Mouse (Mus musculus) lung, adult 18-20 months (tissue): ENCODE measurements around the gene Adamts10.

Experiments used
- DNase-seq, 2 experiments: peaks; one replicate each; pipeline ENCODE4 v3.0.0; 2022; ENCODE audit warnings: mixed read lengths in 2 of 2

Adamts10 gene

GRCm38 (mm10) chr17:33523918-33524755, at the start of gene Adamts10:
TSS of gene Adamts10 (plus strand) at chr17:33524204.
- DNase-seq: peak; percentile 81 to 87

DNA sequence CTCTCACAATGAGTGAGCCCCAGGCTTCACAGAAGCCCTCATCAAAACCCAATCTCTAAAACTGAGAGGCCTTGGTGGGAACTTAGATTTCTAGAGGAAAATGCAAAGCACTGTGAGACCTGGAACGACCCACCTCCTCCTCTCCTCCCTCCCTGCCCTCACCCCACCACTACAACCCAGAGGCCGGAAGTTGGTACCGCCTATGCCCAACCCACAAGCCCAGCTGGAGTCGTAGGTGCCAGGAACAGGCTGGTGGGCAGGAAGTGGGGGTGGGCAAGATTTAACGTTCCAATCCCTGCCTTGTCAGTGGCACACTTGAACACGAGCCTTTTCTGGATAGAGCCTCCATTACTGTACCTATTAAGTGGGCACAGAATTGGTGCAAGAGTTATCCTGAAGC, 40.0 kb upstream of the Adamts10 start:
- DNase-seq: peak in 1 of 2 experiments; percentile 12

- no peak for DNase-seq
These were observed 36.8 kb upstream of the Adamts10 start for GRCm38 (mm10) chr17:33487211-33487610.

DNA sequence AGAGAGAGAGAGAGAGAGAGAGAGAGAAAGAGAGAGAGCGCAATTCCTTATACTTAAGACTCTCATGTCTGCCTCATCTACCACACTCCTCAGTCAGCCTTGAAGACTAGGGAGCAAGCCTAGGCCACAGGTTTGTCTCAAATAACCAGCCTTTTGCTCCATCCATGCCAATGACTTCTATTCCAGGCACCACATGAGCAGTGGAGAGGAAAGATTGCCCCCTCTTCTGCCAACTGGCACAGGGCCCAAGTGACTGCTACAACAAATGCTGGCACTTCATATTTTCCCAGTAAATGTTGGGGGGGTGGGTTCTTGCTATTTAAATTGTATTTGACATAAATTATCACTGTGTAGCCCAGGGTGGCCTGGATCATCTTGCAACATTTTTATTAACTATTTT, 36.4 kb upstream of the Adamts10 start:
- DNase-seq: no peak

- no peak for DNase-seq
These were observed 32.6 kb upstream of the Adamts10 start for GRCm38 (mm10) chr17:33491371-33491770.

GRCm38 (mm10) chr17:33493065-33493464, 30.9 kb upstream of the Adamts10 start:
- DNase-seq: peak; percentile 31 to 35

DNA sequence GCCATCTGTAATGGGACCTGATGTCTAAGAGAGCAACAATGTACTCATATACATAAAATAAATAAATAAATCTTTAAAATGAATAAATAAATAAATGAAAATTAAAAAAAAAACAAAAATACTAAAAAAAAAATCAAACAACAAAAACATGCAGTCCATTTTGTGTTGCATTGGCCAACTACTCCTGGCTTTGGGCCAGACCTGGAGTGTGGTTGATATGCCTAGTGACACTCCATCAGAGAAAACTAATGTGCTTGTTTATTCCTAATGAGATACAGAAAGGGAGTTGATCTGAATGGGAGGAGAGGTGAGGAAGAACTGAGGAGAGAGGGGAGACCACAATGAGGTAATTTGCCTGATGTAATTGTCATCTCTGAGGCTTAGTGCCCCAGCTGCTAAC, 29.4 kb upstream of the Adamts10 start:
- DNase-seq: peak; percentile 23 to 30

- no peak for DNase-seq
These were observed 25.1 kb upstream of the Adamts10 start for GRCm38 (mm10) chr17:33498918-33499317.

DNA sequence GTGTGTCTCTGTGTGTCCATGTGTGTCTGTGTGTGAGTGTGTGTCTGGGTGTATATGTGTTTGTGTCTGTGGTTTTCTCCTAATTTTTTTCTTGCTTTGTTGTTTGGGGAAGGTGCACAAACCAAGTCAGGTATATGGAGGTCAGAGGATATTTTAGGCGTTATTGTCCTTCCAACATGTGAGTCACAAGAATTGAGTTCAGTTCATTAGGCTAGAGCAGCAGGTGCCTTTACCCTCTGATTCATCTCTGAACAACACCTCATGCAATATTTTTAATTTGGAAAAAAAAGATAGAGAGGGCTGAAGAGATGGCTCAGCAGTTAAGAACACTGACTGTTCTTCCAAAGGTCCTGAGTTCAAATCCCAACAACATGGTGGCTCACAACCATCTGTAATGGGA, 15.6 kb upstream of the Adamts10 start:
- DNase-seq: no peak

DNA sequence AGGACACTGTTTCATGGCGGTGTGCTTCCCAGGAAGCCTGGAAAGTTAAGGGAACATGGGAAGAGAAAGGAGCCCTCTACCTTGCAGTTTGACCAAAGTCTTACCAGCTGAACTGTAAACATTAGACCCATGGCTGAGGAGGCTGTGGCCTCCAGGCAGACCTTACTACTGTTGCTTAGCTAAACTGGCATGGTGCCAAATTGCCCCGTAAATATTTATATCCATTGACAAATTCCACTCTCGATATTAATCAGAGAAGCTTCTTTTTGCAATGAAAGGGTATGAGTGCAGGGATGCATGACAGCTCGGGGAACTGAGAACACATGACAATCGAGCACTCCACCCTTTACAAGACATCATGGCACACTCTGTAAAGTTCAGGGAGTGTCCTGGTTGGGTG, 13.8 kb upstream of the Adamts10 start:
- DNase-seq: no peak

DNA sequence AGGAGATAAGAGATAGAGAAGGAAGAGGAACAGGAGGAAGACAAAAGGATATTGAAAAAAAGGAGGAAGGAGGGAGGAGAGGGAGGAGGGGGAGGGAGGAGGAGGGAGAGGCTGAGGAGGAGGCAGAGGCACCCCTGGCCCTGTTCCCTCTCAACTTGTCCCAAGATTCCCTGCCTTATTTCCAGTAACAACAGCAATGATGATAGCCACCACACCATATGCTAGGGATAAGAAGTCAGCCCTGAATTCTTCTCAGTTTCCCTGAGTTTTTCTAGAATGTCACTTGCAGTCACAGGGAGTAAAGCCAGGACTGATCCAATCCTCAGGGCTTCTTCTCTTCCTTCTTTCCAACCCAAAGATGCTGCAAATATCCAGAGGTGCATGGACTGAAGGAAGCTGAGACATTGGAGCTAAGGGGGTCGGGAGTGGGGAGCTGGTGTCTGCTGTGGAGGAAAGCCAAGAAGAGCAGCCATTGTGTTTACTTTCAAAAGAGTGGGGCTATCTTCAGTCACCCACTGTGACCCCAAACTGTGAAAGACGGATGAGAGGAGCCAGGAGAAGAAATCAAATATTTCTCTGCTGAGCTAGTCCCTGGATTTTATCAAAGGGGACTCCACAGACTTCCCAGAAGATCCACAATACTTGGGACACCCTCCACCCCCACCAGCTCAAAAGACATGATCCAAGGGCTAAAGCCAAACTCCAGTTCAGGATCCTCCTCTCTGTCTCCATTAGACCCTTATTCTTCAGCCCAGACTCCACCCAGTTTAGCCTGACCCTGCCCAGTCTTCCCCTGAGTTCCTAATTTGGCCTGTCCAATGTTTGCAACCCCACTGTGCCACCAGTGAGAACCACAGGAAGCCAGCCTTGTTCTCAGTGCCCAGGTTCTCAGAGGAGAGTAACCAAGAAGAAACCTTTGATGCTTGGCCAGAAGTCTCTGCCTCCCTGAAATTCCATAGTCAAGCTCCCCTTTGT, 11.3 kb upstream of the Adamts10 start:
- DNase-seq: no peak

GRCm38 (mm10) chr17:33513874-33514273, 10.1 kb upstream of the Adamts10 start:
- no peak for DNase-seq

- DNase-seq: peak; percentile 50 to 58
These were observed 3.6 kb upstream of the Adamts10 start for GRCm38 (mm10) chr17:33520366-33520765.

GRCm38 (mm10) chr17:33523431-33523917, 530 bp upstream of the Adamts10 start:
- DNase-seq: no peak

DNA sequence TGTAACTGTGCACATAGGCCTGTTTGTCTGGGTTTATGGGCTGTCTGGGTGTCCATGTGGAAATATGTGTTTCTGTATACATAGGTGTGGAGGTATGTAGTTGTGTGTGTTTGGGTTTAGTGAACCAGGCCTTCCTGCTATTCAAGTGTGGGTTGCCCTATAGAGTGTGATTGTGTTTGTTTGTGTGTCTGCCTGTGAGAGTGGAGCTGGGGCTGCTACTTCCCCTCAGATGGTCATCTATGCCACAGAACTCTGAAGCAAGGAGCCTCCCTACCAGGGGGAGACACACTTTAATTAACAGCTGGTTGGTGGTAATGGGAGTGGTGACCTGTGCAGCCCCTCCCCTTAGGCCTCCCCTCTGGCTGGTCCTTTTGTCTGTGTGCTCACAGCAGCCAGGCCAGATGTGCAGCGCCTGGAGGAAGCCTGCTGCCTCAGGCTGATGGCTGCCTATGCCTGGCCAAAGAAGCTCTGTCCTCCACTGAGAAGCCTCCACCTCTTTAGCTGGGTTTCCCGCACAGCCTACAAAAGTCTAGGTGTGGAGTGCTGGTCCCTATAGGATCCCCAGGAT, 886 bp downstream of the Adamts10 start:
- DNase-seq: peak in 1 of 2 experiments; percentile 39

- peak; percentile 58 to 68 for DNase-seq
These were observed 2.5 kb downstream of the Adamts10 start for GRCm38 (mm10) chr17:33526506-33526905.

DNA sequence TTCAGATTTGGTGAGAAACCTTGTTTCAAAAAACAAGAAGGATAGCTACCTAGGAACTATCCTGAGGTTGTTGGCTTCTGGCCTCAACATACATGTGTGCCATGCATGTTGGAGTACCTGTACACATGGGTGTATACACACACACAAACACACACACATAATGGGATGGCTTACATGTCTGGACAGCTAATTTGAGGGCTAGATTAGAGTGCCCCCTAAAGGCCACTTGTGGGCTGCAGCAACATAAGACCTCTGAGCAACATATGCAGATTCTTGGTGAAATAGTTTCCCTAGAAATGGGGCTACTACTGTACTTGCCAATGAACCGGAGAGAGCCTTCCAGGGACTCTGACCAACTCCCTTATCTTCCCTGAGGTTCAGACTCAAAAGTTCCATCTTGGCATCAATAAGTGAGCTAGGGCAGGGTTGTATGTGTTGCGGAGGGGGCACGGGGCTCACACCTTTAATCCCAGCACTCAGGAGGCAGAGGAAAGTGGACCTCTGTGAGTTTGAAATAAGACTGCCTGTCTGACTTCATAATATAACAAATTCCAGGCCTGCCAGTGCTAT, 15.2 kb downstream of the Adamts10 start:
- peak; percentile 56 to 57 for DNase-seq

- no peak for DNase-seq
These were observed 15.9 kb downstream of the Adamts10 start for GRCm38 (mm10) chr17:33539878-33540277.

- DNase-seq: no peak
These were observed 25.2 kb downstream of the Adamts10 start for GRCm38 (mm10) chr17:33549212-33549611.

DNA sequence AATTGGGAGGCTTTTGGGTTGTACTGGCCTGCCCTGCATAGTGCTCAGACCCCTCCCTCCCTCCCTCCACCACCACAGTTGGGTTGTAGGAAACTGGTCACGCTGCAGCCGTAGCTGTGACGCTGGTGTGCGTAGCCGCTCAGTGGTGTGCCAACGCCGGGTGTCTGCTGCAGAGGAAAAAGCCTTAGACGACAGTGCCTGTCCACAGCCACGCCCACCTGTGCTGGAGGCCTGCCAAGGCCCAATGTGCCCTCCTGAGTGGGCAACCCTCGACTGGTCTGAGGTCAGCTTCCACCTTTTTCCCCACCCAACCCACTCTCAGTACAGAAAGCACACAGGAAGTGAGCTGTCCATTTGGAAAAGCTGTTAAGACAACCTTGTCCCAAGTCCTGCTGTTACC, 26.4 kb downstream of the Adamts10 start:
- peak in 1 of 2 experiments; percentile 35 for DNase-seq

DNA sequence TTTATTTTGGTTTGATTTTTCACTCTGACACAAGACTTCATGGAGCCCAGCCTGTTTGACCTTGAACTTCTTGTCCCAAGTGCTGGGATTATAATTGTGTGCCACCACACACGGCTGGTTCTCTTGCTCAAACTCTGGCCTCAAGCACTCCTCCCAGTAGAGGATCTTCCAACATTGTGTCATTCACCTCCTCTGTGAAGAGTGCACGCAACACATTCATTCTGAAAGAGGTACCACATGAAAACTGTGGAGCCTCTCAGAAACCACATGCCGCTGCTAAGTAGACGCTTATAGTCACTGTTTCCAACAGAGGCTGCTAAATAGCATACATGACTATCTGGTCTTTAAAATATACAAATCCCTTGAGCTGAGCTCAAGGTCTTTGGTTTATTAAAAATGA, 28.1 kb downstream of the Adamts10 start:
- no peak for DNase-seq

DNA sequence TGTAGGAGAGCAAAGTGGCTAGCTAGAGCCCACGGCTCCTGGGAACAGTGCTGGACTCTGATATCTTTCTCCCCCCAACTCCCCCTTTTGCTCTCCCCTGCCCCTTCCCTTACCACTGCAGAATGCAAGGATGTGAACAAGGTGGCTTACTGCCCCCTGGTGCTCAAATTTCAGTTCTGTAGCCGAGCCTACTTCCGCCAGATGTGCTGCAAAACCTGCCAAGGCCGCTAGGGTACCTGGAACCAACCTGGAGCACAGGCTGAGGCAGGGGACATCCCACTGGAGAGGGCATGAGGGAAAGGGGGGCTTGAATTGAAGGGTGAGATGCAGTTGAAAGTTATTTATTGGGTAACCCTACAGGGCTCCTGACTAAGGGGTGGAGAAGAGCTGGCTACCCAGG, 29.0 kb downstream of the Adamts10 start:
- peak; percentile 28 to 50 for DNase-seq

GRCm38 (mm10) chr17:33554536-33554935, 30.5 kb downstream of the Adamts10 start:
- DNase-seq: no peak
